Mouse (Mus musculus) liver, adult 2 months (tissue): ENCODE measurements around the gene Smg8.

Experiments used
- CTCF ChIP-seq: fragments of 200-500 bp; IDR thresholded peaks from 2 replicates; pipeline ENCODE4 v1.5.1; 2011; ENCODE audit warnings: low read depth, low read length, control low read depth
- POLR2A ChIP-seq: fragments of 200-500 bp; IDR thresholded peaks from 2 replicates; pipeline ENCODE4 v1.6.1; 2011; ENCODE audit warnings: low read length, control low read depth; ENCODE audit not compliant: insufficient read depth; ENCODE audit errors: extremely low read depth

DNA sequence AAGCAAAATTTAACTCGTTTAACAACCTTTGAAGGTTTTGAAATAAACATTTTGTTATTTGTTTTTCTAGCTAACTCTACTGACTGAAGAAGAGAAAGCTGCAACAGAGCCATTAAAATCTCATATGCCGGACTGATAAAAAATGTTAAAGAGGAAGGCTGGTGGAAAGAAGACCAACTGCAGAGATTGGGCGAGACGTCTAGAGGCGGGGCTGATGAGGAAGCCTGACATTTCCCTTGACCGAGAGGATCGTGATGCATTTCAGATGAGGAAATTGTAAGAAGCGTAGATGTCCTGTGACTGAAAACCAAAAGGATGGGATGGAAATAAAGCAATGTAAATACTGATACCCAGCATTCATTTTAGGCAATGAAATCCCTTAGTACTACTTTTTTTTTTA is 35.3 kb upstream of the Smg8 start:
- TF ChIP-seq CTCF (no peak), POLR2A (no peak)
